In genomic region chrX:12677396-12677795, GRCm38 (mm10) we compare ENCODE assay signal across 9 mouse cellular contexts. TPM values are rescaled to one million over a fixed set of nuclear protein-coding genes. Genes with fewer than 3 reads are reported as not detected.
DNase-seq lines count a peak whose midpoint lies in the region; ATAC-seq and TF ChIP-seq lines count a peak whose summit lies in the region.
"Had no signal": no experiment of that assay in that cellular context is flagged by ENCODE, and none has a peak within 500 bp of the region (broad histone marks: within the 10 kb centered on the region; RNA-seq: fewer than 3 reads in every experiment).

No protein-coding gene starts in this region.

- TF ChIP-seq EP300 in liver, embryonic 14.5 days (IDR thresholded peaks at IDR 0.05; ENCODE audit: low read depth): no peak

- H3K9ac ChIP-seq in liver, embryonic 14.5 days (replicated peaks): no peak overlapping the region

- H3K27me3 ChIP-seq in liver, embryonic 14.5 days (ENCODE audit: control insufficient read depth, insufficient read depth, low read length): no peaks in the 10 kb centered on the region

- ATAC-seq in liver, embryonic 14.5 days (ENCODE audit: insufficient read depth): no peak
- ATAC-seq in granulocyte monocyte progenitor cell, adult 5-6 weeks (replicated peaks; ENCODE audit: poor library complexity, severe bottlenecking): no peak

- no peak overlapping the region for H3K27ac ChIP-seq in left cerebral cortex, adult 2 months
- no peak overlapping the region for H3K27ac ChIP-seq in cortical plate, adult 2 months (ENCODE audit: insufficient read depth, low read length)
- H3K27ac ChIP-seq in liver, embryonic 14.5 days: no peak overlapping the region

- H3K4me3 ChIP-seq in left cerebral cortex, adult 2 months: no peak overlapping the region
- no peak overlapping the region for H3K4me3 ChIP-seq in cortical plate, adult 2 months (ENCODE audit: insufficient read depth, low read length)
- no peak overlapping the region for H3K4me3 ChIP-seq in liver, embryonic 14.5 days (ENCODE audit: insufficient read depth in 1 of 2, low read depth in 2 of 2, low read length in 2 of 2)
- H3K4me3 ChIP-seq: erythroblast, embryonic 14.5 days had no signal

- DNase-seq in left cerebral cortex, adult 2 months (ENCODE audit: extremely low spot score in 1 of 2, low spot score in 2 of 2): peak; percentile 26 to 66
- no peak for DNase-seq in left cerebral cortex, adult 11 months (ENCODE audit: low spot score)
- peak; percentile 87 for DNase-seq in adipocyte (ENCODE audit: low spot score)
- peak; percentile 38 to 60 for DNase-seq in kidney, adult 8-10 months
- DNase-seq in liver, embryonic 14.5 days (ENCODE audit: low read depth in 3 of 3, low spot score in 3 of 3): peak; percentile 14 to 37 (median 32)
- peak; percentile 60 for DNase-seq in right cerebral cortex, postnatal 14 days

- peak; percentile 81 for TF ChIP-seq CTCF in left cerebral cortex, adult 2 months (IDR thresholded peaks at IDR 0.05)
- TF ChIP-seq CTCF in cortical plate, adult 2 months (IDR thresholded peaks at IDR 0.05; ENCODE audit: extremely low read depth, insufficient read depth, low read length): peak; percentile 42; the same call in 1 of the 2 replicates
- peak; percentile 63 for TF ChIP-seq CTCF in liver, embryonic 14.5 days (IDR thresholded peaks at IDR 0.05; ENCODE audit: low read depth)

- intact Hi-C loops in left cerebral cortex, adult 2 months (cut with DNase I): loop anchor here (5.0 to 10.0 kb wide), 3 partner anchors 197 to 980 kb away; partner anchors contain the start of gene Usp9x

- H3K4me1 ChIP-seq in cortical plate, adult 2 months (ENCODE audit: control insufficient read depth, insufficient read depth, low read length): no peaks in the 10 kb centered on the region; the same call in 1 of the 2 replicates
- peaks cover 0 to 4% of the 10 kb centered on the region in 2 experiments; a peak in 1 of 4 replicates for H3K4me1 ChIP-seq in liver, embryonic 14.5 days (replicated peaks; ENCODE audit: control insufficient read depth in 2 of 2, insufficient read depth in 2 of 2, low read length in 1 of 2)

- no peaks in the 10 kb centered on the region; the same call in 1 of the 2 replicates for H3K36me3 ChIP-seq in liver, embryonic 14.5 days (replicated peaks; ENCODE audit: control insufficient read depth, insufficient read depth, low read depth)

- 20% methylated on average over 6 of the region's 6 CpGs for WGBS in liver, embryonic 14.5 days (ENCODE audit: insufficient replicate concordance)

- H3K4me2 ChIP-seq in liver, embryonic 14.5 days (ENCODE audit: low read depth): no peak overlapping the region

- no peaks in the 10 kb centered on the region for H3K9me3 ChIP-seq in liver, embryonic 14.5 days (ENCODE audit: control insufficient read depth, low read length)

- TF ChIP-seq POLR2A in cortical plate, adult 2 months (IDR thresholded peaks at IDR 0.05; ENCODE audit: extremely low read depth, insufficient read depth, low read length): no peak

RNA-seq across cellular contexts. Expression of gene 1810030O07Rik, which starts 3.9 kb away (rescaled TPM):
- total RNA-seq in left cerebral cortex, adult 2 months (2021): 10 to 100 TPM; 13.6 to 15.6 TPM
- polyA plus RNA-seq in cortical plate, adult 2 months (2012; rRNA removed): 23.1 and 24.2 TPM in 2 replicates
- polyA plus RNA-seq in liver, embryonic 14.5 days (2012; rRNA removed): 5.5 and 7.2 TPM in 2 replicates
- polyA plus RNA-seq in liver, embryonic 14.5 days (2014; fragmentation: Nextera tagmentation; extraction: Ambion mirVana): 10.5 and 10.7 TPM in 2 replicates
- total RNA-seq in granulocyte monocyte progenitor cell, adult 5-6 weeks (2014; fragmentation: Nextera tagmentation): 38.9 and 44.3 TPM in 2 replicates
- 35.3 and 38.3 TPM in 2 replicates for total RNA-seq in granulocyte monocyte progenitor cell, adult 5-6 weeks (2017)
